Mouse (Mus musculus) hindbrain, postnatal 0 days (tissue): ENCODE measurements around the gene Gm12216. TPM values are rescaled to one million over a fixed set of nuclear protein-coding genes. Genes with fewer than 3 reads are reported as not detected.

Experiments
- ATAC-seq: fragments of 200-750 bp; cut with Nextera tagmentation; 2 replicates; pipeline ENCODE4 v1.8.0; 2017; ENCODE audit warnings: mild to moderate bottlenecking, moderate TSS enrichment, moderate library complexity
- DNase-seq: peaks from one replicate; pipeline ENCODE4 v3.0.0-alpha.2; 2015; ENCODE audit warnings: low spot score
- H3K27ac ChIP-seq: fragments of 300-500 bp; sonication (generic); 2 replicates; pipeline ENCODE4 v1.5.1; 2014; ENCODE audit warnings: mild to moderate bottlenecking
- H3K27me3 ChIP-seq: fragments of 300-500 bp; sonication (generic); 2 replicates; pipeline ENCODE4 v1.6.1; 2014; ENCODE audit warnings: low read length, mixed read lengths; ENCODE audit not compliant: insufficient read depth
- H3K36me3 ChIP-seq: fragments of 300-500 bp; sonication (generic); 2 replicates; pipeline ENCODE4 v1.6.1; 2014; ENCODE audit warnings: low read length, mixed read lengths; ENCODE audit not compliant: insufficient read depth
- H3K4me1 ChIP-seq: fragments of 300-500 bp; sonication (generic); 2 replicates; pipeline ENCODE4 v1.6.1; 2014; ENCODE audit warnings: antibody characterized with exemption, low read length, mixed read lengths; ENCODE audit not compliant: insufficient read depth
- H3K4me2 ChIP-seq: fragments of 300-500 bp; sonication (generic); 2 replicates; pipeline ENCODE4 v1.6.1; 2014; ENCODE audit warnings: low read depth, mild to moderate bottlenecking, low read length, moderate library complexity, mixed read lengths
- H3K4me3 ChIP-seq: fragments of 300-500 bp; sonication (generic); 2 replicates; pipeline ENCODE4 v1.5.1; 2014; ENCODE audit warnings: low read length
- H3K9ac ChIP-seq: fragments of 300-500 bp; sonication (generic); replicated peaks from 2 replicates; pipeline ENCODE4 v1.6.1; 2014; ENCODE audit warnings: mild to moderate bottlenecking, low read length, moderate library complexity, mixed read lengths
- H3K9me3 ChIP-seq: fragments of 300-500 bp; sonication (generic); 2 replicates; pipeline ENCODE4 v1.6.1; 2016; ENCODE audit warnings: low read length, mixed read lengths
- CTCF ChIP-seq: IDR thresholded peaks from 2 replicates; pipeline ENCODE4 v1.5.1; 2016; ENCODE audit warnings: antibody characterized with exemption, control low read depth, low read depth
- WGBS: fragments of 180-500 bp; shearing (Covaris S2); extraction: QIAGEN DNeasy Blood & Tissue Kit; methylation state at CpG from one replicate; pipeline ENCODE4 v1.1.7; 2014; 5-methylcytosine and 5-hydroxymethylcytosine counted together
- polyA plus RNA-seq: library from polyadenylated mRNA; unstranded; fragments of >200 nt; fragmentation: Nextera tagmentation; extraction: Ambion mirVana; gene quantifications from 2 replicates; pipeline ENCODE4 v1.2.1, GENCODE M21; 2015
- total RNA-seq: library from RNA; depleted of rRNA; stranded (reverse); fragments of >200 nt; gene quantifications from 2 replicates; pipeline ENCODE4 v1.2.3, GENCODE M21; 2014

Gene Gm12216
- total and polyA plus RNA-seq, 2 experiments from 2014 or later = 1.2 TPM; not detected in 1

DNA sequence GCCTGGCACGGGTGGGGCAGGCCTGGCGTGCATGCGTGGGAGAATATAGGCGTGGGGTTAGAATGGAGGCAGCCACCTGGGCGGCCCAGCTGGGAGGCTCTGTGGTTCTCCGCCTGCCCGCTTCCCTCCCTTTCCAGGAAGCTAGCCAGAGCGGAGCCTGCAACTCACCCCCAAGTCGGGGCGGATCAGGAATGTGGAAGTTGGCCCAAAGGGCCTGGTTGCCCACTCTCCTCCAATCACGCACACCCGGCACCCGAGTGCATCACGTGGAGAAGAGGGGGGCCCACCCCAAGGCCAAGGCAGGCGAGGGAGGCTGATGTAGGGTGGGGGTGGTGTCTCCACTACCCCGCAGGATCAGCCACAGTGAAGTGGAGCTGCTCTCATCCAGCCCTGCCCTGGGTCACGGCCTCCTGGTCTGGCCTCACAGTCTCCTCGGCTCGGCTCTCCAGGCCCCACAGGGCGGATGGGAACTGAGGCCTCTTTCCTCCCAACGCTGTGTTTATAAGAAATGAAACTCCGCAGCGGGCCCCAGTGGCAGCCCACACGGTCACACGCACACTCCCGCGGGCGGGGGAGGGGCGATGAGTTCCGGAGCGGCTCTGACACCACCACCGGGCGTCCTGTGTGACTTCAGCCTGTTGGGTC, 95.4 kb downstream of the Gm12216 start:
- under 1% methylated on average over 33 of the region's 33 CpGs for WGBS
- Histone ChIP-seq H3K4me1 (peaks cover 27% of the 10 kb centered on the region), H3K4me2 (peak overlapping the region; percentile 60), H3K27ac (peak overlapping the region; percentile 51), H3K9me3 (no peaks in the 10 kb centered on the region), H3K27me3 (0 out of 2 replicates have a peak, but pooled peaks cover 5% of the 10 kb centered on the region), H3K9ac (peak overlapping the region; percentile 46), H3K4me3 (peak overlapping the region; percentile 19), H3K36me3 (no peaks in the 10 kb centered on the region)
- peak; percentile 85 for ATAC-seq
- TF ChIP-seq CTCF = peak; percentile 53
- peak; percentile 82 for DNase-seq

DNA sequence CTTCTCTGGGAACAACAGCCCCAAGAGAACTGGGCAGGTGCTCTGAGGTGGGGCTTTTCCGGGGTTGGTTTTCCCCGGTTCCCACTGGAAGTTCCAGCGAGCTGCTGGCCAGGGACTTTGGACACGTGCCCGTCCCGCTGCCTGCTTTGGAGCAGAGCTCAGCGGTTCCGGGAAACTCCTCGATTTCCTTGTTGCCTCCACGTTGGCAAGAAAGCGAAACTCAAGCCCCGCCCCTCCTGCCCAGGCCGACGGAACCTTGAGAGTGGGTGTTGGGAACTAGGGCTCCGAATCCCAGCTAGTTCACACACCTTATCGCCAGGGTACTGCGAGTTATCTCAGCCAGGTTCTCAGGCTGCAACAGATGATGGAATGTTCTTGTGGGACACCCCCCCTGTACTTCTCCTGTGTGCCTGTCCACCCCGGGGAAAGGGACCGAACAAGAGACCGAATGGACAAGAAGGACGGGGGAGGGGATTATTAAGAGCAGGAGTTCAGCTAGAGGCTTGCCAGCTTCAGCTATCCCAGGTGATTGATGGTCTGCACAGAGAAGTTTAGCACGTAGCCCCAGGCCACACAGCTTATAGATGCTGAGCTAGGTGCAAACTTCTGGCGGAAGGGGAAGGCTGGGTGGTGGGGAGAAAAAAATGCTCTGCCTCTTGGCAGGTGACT, 96.1 kb downstream of the Gm12216 start:
- ATAC-seq = peak; percentile 1; the same call in 1 of the 2 replicates
- H3K9me3 ChIP-seq = no peaks in the 10 kb centered on the region
- 0 out of 2 replicates have a peak overlapping the region, but pooled peaks have one; percentile 46 for H3K9ac ChIP-seq
- DNase-seq = peak; percentile 56
- peaks cover 27% of the 10 kb centered on the region for H3K4me1 ChIP-seq
- peak overlapping the region; percentile 19 for H3K4me3 ChIP-seq
- 5% methylated on average over 23 of the region's 23 CpGs for WGBS
- peak overlapping the region; percentile 51; the same call in 1 of the 2 replicates for H3K27ac ChIP-seq
- 0 out of 2 replicates have a peak, but pooled peaks cover 5% of the 10 kb centered on the region for H3K27me3 ChIP-seq
- peak overlapping the region; percentile 60 for H3K4me2 ChIP-seq
- no peaks in the 10 kb centered on the region for H3K36me3 ChIP-seq
- no peak for TF ChIP-seq CTCF

DNA sequence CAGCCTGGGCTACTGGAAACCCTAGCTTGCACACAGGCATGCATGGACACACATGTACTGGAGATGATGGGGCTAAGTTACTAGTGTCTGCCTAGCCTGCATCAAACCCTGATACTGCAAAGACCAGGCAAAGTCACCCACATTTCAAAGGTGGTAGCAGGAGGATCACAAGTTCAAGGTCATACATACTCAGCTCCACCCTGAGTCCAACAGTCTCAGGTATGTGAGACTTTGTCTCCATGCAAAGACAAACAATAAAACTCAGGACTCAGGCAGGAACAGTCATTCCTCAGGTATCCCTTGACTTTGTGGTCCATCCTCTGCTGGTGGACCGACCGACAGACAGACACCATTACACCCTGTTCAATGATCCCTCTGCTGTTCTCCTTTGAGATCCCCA, 96.6 kb downstream of the Gm12216 start:
- 64% methylated on average over 2 of the region's 2 CpGs for WGBS
- Histone ChIP-seq H3K4me2 (peak overlapping the region; percentile 60), H3K9ac (no peak overlapping the region), H3K4me1 (peaks cover 27% of the 10 kb centered on the region), H3K27me3 (0 out of 2 replicates have a peak, but pooled peaks cover 5% of the 10 kb centered on the region), H3K9me3 (no peaks in the 10 kb centered on the region), H3K27ac (peak overlapping the region; percentile 51; the same call in 1 of the 2 replicates), H3K36me3 (no peaks in the 10 kb centered on the region), H3K4me3 (peak overlapping the region; percentile 19; the same call in 1 of the 2 replicates)
- no peak for TF ChIP-seq CTCF
- DNase-seq = no peak
- ATAC-seq = no peak

DNA sequence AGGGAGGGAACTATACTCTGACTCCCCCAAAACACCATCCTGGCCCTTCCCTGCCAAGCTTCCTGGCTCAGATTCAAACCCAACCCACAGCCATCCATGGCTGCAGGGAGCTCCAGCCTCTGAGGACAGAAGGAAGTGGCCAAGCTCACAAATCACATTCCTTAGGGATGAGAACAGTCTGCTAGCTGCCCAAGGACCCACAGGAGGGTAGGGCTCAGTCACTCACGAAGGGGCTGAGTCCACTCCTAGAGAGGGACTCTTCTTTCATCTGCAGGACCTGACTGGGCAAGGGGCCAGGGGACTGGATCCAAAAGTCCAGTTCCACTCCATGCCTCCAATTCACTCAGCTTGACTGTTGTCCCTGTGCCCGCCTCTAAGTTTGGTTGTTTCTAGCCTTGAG, 97.2 kb downstream of the Gm12216 start:
- no peak overlapping the region for H3K4me3 ChIP-seq
- no peak overlapping the region for H3K4me2 ChIP-seq
- no peaks in the 10 kb centered on the region for H3K36me3 ChIP-seq
- no peak overlapping the region for H3K9ac ChIP-seq
- 0 out of 2 replicates have a peak, but pooled peaks cover 5% of the 10 kb centered on the region for H3K27me3 ChIP-seq
- DNase-seq (peak; percentile 66), ATAC-seq (peak; percentile 59)
- H3K27ac ChIP-seq = peak overlapping the region; percentile 26
- TF ChIP-seq CTCF = no peak
- 34% methylated on average over 2 of the region's 2 CpGs for WGBS
- no peaks in the 10 kb centered on the region for H3K9me3 ChIP-seq
- peaks cover 27% of the 10 kb centered on the region for H3K4me1 ChIP-seq

DNA sequence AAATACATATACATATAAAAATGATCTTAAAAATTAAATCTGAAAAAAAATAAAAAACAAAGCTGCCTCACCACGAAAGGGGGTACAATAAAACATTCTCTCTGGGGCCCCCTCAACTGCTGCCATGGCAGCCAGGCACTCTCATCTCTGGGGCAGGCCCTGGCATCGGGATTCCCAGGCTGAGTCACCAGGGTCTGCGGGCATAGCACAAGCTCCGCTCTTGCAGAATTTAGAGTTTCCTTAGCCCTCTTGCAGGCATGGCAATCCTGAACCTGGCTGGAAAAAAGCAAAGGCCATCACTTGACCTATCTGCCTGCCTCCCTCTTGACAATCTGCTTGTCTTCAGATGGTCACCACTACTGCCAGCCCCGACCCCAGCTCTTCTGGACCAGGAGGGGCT, 97.8 kb downstream of the Gm12216 start:
- H3K27me3 ChIP-seq = 0 out of 2 replicates have a peak, but pooled peaks cover 5% of the 10 kb centered on the region
- WGBS = 69% methylated on average over 5 of the region's 5 CpGs
- H3K9ac ChIP-seq = no peak overlapping the region
- H3K36me3 ChIP-seq = no peaks in the 10 kb centered on the region
- no peak overlapping the region for H3K4me3 ChIP-seq
- peak overlapping the region; percentile 26; the same call in 1 of the 2 replicates for H3K27ac ChIP-seq
- H3K4me1 ChIP-seq = peaks cover 27% of the 10 kb centered on the region
- no peak for TF ChIP-seq CTCF
- ATAC-seq = no peak
- H3K9me3 ChIP-seq = no peaks in the 10 kb centered on the region
- no peak for DNase-seq
- no peak overlapping the region for H3K4me2 ChIP-seq

DNA sequence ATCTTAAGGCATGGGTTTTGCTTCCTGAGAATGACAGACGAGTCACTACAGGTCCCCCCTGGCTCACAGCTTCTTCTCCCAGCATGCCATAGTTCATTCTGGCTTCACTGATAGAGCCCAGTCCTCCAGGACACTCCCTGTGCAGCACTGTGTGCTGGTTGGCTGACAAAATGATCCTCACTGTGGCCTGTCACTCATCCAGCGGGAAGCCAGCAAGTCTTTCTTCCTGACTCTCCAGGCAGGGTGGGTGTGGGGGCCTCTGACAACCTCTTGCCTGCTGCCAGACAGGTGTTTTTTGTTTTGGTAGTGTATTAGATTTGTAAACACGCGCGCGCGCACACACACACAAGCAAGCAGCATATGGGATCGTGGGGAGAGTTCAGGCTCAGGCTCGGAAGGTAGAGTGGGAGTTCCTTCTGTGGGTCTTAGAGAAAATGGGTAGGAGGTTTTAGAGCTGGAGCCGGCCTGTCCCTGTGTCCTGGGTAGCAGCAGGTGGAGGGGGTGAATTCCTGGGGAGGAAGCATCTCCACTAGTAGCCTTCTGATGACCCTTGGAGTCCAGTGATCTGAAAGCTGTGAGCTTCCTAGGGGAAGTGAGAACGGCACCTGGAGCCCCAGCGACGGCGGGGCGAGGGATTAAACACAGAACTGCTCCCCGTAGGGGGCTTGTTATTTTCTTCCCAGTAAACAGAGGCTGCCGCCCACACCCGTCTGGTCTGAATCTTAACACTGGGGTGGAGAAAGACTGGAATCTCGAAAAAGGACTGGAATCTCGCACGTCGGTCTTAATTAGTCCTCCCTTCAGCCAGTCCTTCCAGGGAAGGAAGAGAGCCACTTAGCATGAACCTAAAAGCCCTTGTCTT, 99.3 kb downstream of the Gm12216 start:
- H3K27me3 ChIP-seq = 0 out of 2 replicates have a peak, but pooled peaks cover 5% of the 10 kb centered on the region
- no peaks in the 10 kb centered on the region for H3K9me3 ChIP-seq
- WGBS = 12% methylated on average over 22 of the region's 22 CpGs
- ATAC-seq (no peak), DNase-seq (peak; percentile 24)
- H3K4me3 ChIP-seq = no peak overlapping the region
- peak overlapping the region; percentile 16; the same call in 1 of the 2 replicates for H3K4me2 ChIP-seq
- no peak for TF ChIP-seq CTCF
- no peak overlapping the region for H3K27ac ChIP-seq
- peaks cover 27% of the 10 kb centered on the region for H3K4me1 ChIP-seq
- H3K9ac ChIP-seq = no peak overlapping the region
- H3K36me3 ChIP-seq = no peaks in the 10 kb centered on the region
